ENCODE assay signal across 9 mouse cellular contexts in genomic region chr2:173219256-173219954, GRCm38 (mm10). TPM values are rescaled to one million over a fixed set of nuclear protein-coding genes. Genes with fewer than 3 reads are reported as not detected.
DNase-seq lines count a peak whose midpoint lies in the region; ATAC-seq and TF ChIP-seq lines count a peak whose summit lies in the region.
"Had no signal": no experiment of that assay in that cellular context is flagged by ENCODE, and none has a peak within 500 bp of the region (broad histone marks: within the 10 kb centered on the region; RNA-seq: fewer than 3 reads in every experiment).

No protein-coding gene starts in this region.

- intact Hi-C loops in heart, postnatal 25 days (cut with DNase I), result loop anchor here (1.0 kb wide), 1 partner anchor 326 kb away; no protein-coding TSS in a partner anchor

- no peak overlapping the region for H3K4me3 ChIP-seq in hindbrain, embryonic 16.5 days (ENCODE audit: low read length)
- no peak overlapping the region for H3K4me3 ChIP-seq in liver, postnatal 0 days (ENCODE audit: low read depth, low read length)
- peak overlapping the region; percentile 72; the same call in 1 of the 2 replicates for H3K4me3 ChIP-seq in spleen, adult 2 months (ENCODE audit: extremely low read depth, insufficient read depth, insufficient read length)
- H3K4me3 ChIP-seq: lung, embryonic 15.5 days had no signal

- H3K27ac ChIP-seq in hindbrain, embryonic 16.5 days (ENCODE audit: low read depth, low read length), result no peak overlapping the region
- H3K27ac ChIP-seq in liver, postnatal 0 days (ENCODE audit: low read depth), result peak overlapping the region; percentile 55; the same call in 1 of the 2 replicates
- peak overlapping the region; percentile 91 for H3K27ac ChIP-seq in spleen, adult 2 months (ENCODE audit: insufficient read depth, low read length)
- H3K27ac ChIP-seq: lung, embryonic 15.5 days had no signal

- no peaks in the 10 kb centered on the region for H3K27me3 ChIP-seq in hindbrain, embryonic 16.5 days (replicated peaks; ENCODE audit: control insufficient read depth, insufficient read depth, low read length)
- no peaks in the 10 kb centered on the region for H3K27me3 ChIP-seq in liver, postnatal 0 days (ENCODE audit: insufficient read depth, low read length)
- H3K27me3 ChIP-seq in spleen, adult 2 months (ENCODE audit: control insufficient read depth, insufficient read depth, low read length), result no peaks in the 10 kb centered on the region
- H3K27me3 ChIP-seq: lung, embryonic 15.5 days had no signal

- no peaks in the 10 kb centered on the region for H3K36me3 ChIP-seq in hindbrain, embryonic 16.5 days (ENCODE audit: control insufficient read depth, insufficient read depth, low read length)
- no peaks in the 10 kb centered on the region for H3K36me3 ChIP-seq in liver, postnatal 0 days (replicated peaks; ENCODE audit: insufficient read depth, low read length)
- peaks cover 8% of the 10 kb centered on the region for H3K36me3 ChIP-seq in spleen, adult 2 months (ENCODE audit: control insufficient read depth, insufficient read depth, low read length)
- H3K36me3 ChIP-seq: lung, embryonic 15.5 days had no signal

- ATAC-seq in erythroid progenitor cell, adult 5-6 weeks (replicated peaks; ENCODE audit: low FRiP score, poor library complexity, severe bottlenecking), result 0 out of 2 replicates have a peak, but pooled peaks have one; percentile 51
- 0 out of 2 replicates have a peak, but pooled peaks have one; percentile 48 for ATAC-seq in hindbrain, embryonic 16.5 days
- peak; percentile 41 for ATAC-seq in liver, postnatal 0 days

- no peak overlapping the region for H3K9ac ChIP-seq in hindbrain, embryonic 16.5 days (ENCODE audit: low read depth, low read length)
- no peak overlapping the region for H3K9ac ChIP-seq in liver, postnatal 0 days (replicated peaks)
- H3K9ac ChIP-seq: lung, embryonic 15.5 days had no signal

- WGBS in hindbrain, embryonic 16.5 days, result 44% methylated on average over 10 of the region's 10 CpGs
- 31% methylated on average over 10 of the region's 10 CpGs for WGBS in liver, postnatal 0 days (ENCODE audit: insufficient replicate concordance)
- WGBS in spleen, adult 2 months, result 25% methylated on average over 10 of the region's 10 CpGs

- TF ChIP-seq EP300 in liver, postnatal 0 days (IDR thresholded peaks at IDR 0.05; ENCODE audit: low read depth), result no peak

- H3K4me2 ChIP-seq in hindbrain, embryonic 16.5 days (ENCODE audit: low read length), result no peak overlapping the region
- peak overlapping the region; percentile 36 for H3K4me2 ChIP-seq in liver, postnatal 0 days (ENCODE audit: low read depth, low read length)
- H3K4me2 ChIP-seq: lung, embryonic 15.5 days had no signal

- no peak for TF ChIP-seq POLR2A in spleen, adult 2 months (IDR thresholded peaks at IDR 0.05; ENCODE audit: low read depth, low read length)

- TF ChIP-seq CTCF in liver, postnatal 0 days (IDR thresholded peaks at IDR 0.05; ENCODE audit: low read depth), result peak; percentile 81
- peak; percentile 77; the same call in 1 of the 2 replicates for TF ChIP-seq CTCF in spleen, adult 2 months (IDR thresholded peaks at IDR 0.05; ENCODE audit: extremely low read depth, insufficient read depth, insufficient read length, insufficient replicate concordance)

- DNase-seq in heart, adult 18-20 months, result peak; percentile 72 to 76
- no peak for DNase-seq in heart, postnatal 25 days (ENCODE audit: low spot score)
- DNase-seq in NIH3T3 (ENCODE audit: low read depth), result peak; percentile 60
- DNase-seq in liver, postnatal 0 days, result peak; percentile 65
- peak in 1 of 2 experiments; percentile 40 for DNase-seq in spleen, adult 2 months (ENCODE audit: low read depth in 1 of 2, low spot score in 2 of 2)
- no peak for DNase-seq in left cerebral cortex, adult 9 months (ENCODE audit: low spot score in 2 of 2)

- H3K9me3 ChIP-seq in hindbrain, embryonic 16.5 days (ENCODE audit: control insufficient read depth, low read length), result no peaks in the 10 kb centered on the region
- no peaks in the 10 kb centered on the region for H3K9me3 ChIP-seq in liver, postnatal 0 days (ENCODE audit: low read length)
- H3K9me3 ChIP-seq: lung, embryonic 15.5 days had no signal

- H3K4me1 ChIP-seq in hindbrain, embryonic 16.5 days (ENCODE audit: control insufficient read depth, insufficient read depth, low read depth, low read length), result no peaks in the 10 kb centered on the region
- peaks cover 17% of the 10 kb centered on the region for H3K4me1 ChIP-seq in liver, postnatal 0 days (ENCODE audit: insufficient read depth)
- peaks cover 32% of the 10 kb centered on the region; the same call in 1 of the 2 replicates for H3K4me1 ChIP-seq in spleen, adult 2 months (ENCODE audit: control insufficient read depth, insufficient read depth, insufficient read length)
- H3K4me1 ChIP-seq: lung, embryonic 15.5 days had no signal

RNA-seq across cellular contexts. Expression of gene Zbp1, which starts 0.7 kb away (rescaled TPM):
- total RNA-seq in heart, adult 18-20 months (2021), result 1 to 10 TPM in 1 of 2 experiments, under 1 TPM in 1; 0.90 to 1.3 TPM
- 1 to 10 TPM in 1 of 2 experiments, under 1 TPM in 1; 0.26 to 1.5 TPM for total RNA-seq in heart, postnatal 25 days (2021)
- total RNA-seq in erythroid progenitor cell, adult 5-6 weeks (2015; ENCODE audit: low replicate concordance), result 2.2 TPM in 1 of 2 replicates, not detected in the other
- total RNA-seq in erythroid progenitor cell, adult 5-6 weeks (2017; ENCODE audit: low replicate concordance), result 1.2 and 9.6 TPM in 2 replicates
- 0.20 TPM in 1 of 2 replicates, not detected in the other for polyA plus RNA-seq in hindbrain, embryonic 16.5 days (2015; fragmentation: Nextera tagmentation; extraction: Ambion mirVana)
- 4.9 and 6.7 TPM in 2 replicates for polyA plus RNA-seq in liver, postnatal 0 days (2015; fragmentation: Nextera tagmentation; extraction: Ambion mirVana)
- 19.6 and 26.8 TPM in 2 replicates for polyA plus RNA-seq in spleen, adult 2 months (2012; rRNA removed)

RNA-seq across cellular contexts. Expression of gene Pmepa1, which starts 56.9 kb away (rescaled TPM):
- 10 to 100 TPM; 25.8 to 28.1 TPM for total RNA-seq in heart, adult 18-20 months (2021)
- 10 to 100 TPM; 28.2 to 31.9 TPM for total RNA-seq in heart, postnatal 25 days (2021)
- total RNA-seq in erythroid progenitor cell, adult 5-6 weeks (2015; ENCODE audit: low replicate concordance), result 0.36 TPM in 1 of 2 replicates, not detected in the other
- total RNA-seq in erythroid progenitor cell, adult 5-6 weeks (2017; ENCODE audit: low replicate concordance), result not detected in 2 replicates
- polyA plus RNA-seq in hindbrain, embryonic 16.5 days (2015; fragmentation: Nextera tagmentation; extraction: Ambion mirVana), result 3.2 and 3.9 TPM in 2 replicates
- polyA plus RNA-seq in liver, postnatal 0 days (2015; fragmentation: Nextera tagmentation; extraction: Ambion mirVana), result 0.21 and 0.36 TPM in 2 replicates
- polyA plus RNA-seq in spleen, adult 2 months (2012; rRNA removed), result 13.1 and 21.4 TPM in 2 replicates

Comparison
In these comparisons a context has a peak if more than half of its experiments do, and no peak if none do; other contexts are left out.
1. DNase-seq: peak in heart, adult 18-20 months (2 of 2), NIH3T3 (single experiment) and liver, postnatal 0 days (single experiment); none in heart, postnatal 25 days (single experiment) and left cerebral cortex, adult 9 months (0 of 2).
2. RNA of gene Pmepa1, which starts 56.9 kb away (total RNA-seq): 28.2 to 31.9 TPM in heart, postnatal 25 days and 25.8 to 28.1 TPM in heart, adult 18-20 months; 0.36 TPM in erythroid progenitor cell, adult 5-6 weeks; every median in the first group is over 10 times any median in the second.
3. Peak in every context shown above with its lines, with median percentiles within 50 percentile points of each other: ATAC-seq.